Mouse (Mus musculus) bone marrow, adult 2 months (tissue): ENCODE data around the gene Mpv17.

Experiments
- CTCF ChIP-seq: fragments of 200-500 bp; IDR thresholded peaks from 2 replicates; pipeline ENCODE4 v1.5.1; 2011; ENCODE audit warnings: low read length, control low read depth; ENCODE audit not compliant: control insufficient read depth, insufficient read depth
- POLR2A ChIP-seq: fragments of 200-500 bp; IDR thresholded peaks from 2 replicates; pipeline ENCODE4 v1.6.1; 2011; ENCODE audit warnings: low read depth, mild to moderate bottlenecking, control low read depth, low read length, borderline replicate concordance; ENCODE audit not compliant: control insufficient read depth

DNA sequence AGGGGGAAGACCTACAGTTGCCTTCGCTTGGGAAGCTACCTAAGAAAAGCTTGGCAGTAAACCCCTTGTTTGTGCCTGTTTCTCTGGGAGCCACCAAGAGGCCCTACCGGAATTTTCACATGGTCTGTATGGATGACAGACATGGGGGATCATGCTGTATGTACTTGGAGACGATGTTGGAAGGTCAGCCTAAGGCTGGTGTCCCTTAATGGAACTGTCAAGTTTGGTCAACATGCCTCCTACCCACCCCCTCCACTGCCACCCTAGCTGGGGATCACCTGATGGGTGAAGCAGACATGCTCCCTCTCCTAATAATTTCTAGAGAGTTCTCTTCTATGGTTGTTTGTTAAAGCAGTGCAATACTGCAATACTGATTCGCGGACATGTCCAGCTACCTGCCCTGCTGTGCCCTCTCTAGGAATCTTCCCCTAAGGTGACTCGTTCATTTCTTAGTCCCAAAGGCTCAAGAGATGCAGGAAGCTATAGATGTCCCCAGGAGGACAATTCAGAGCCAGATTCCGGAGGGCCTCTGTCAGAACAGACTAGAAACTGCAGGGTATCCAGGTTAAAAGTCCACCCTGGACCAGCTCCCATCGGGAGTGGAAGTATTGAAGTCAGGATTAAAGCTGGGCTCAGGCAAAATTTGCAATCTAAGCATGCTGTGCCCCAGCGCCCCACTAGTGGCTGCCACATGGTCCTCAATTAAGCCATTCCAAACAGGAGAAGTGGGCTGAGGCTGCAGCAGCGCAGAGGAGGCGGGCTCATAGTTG, 58.2 kb downstream of the Mpv17 start:
- TF ChIP-seq CTCF (no peak), POLR2A (no peak)
